Mouse (Mus musculus) kidney, adult 2 months (tissue): Measurements from ENCODE around the gene Mrps25.

Experiments used
- CTCF ChIP-seq: fragments of 200-500 bp; conservative IDR thresholded peaks from 2 replicates; pipeline ENCODE4 v1.5.1; 2011; ENCODE audit warnings: low read depth, mild to moderate bottlenecking, control low read depth, low read length, moderate library complexity, mixed read lengths; ENCODE audit not compliant: insufficient read depth, insufficient read length
- POLR2A ChIP-seq: fragments of 200-500 bp; IDR thresholded peaks from one replicate; pipeline ENCODE4 v1.6.1; 2011; ENCODE audit warnings: low read depth, low read length, control low read depth

DNA sequence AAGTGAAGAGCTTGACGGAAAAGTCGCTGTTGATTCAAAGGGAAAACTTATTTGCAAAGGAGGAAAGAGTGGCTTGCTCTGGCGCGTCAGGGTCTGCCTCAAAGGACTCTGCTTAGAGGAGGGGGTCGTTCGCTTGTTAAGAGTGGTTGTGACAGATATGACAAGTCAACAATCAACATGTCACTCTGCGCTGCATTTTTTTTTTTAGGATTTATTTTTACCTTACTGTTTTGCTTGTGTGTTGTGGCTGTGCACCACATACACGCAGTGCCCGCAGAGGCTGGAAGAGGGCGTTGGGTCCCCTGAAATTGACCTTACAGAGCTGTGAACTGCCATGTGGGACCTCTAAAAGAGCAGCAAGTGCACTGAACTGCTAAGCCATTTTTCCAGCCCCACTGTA, 345 bp upstream of the Mrps25 start:
- no peak for TF ChIP-seq CTCF
- TF ChIP-seq POLR2A = no peak
